Mouse (Mus musculus) heart, embryonic 12.5 days (tissue): ENCODE measurements at regions not wholly inside any gene's neighbourhood (a gene's known extent, or its start where the extent isn't known, plus 50 kb on each side); places are given as distances from the start of the nearest gene placed in this dataset.

Experiments
- ATAC-seq: fragments of 200-750 bp; cut with Nextera tagmentation; 2 replicates; pipeline ENCODE4 v1.8.0; 2017; ENCODE audit warnings: moderate TSS enrichment, moderate library complexity; ENCODE audit not compliant: insufficient number of reproducible peaks, low FRiP score
- H3K27ac ChIP-seq: fragments of 300-500 bp; sonication (generic); 2 replicates; pipeline ENCODE4 v1.5.1; 2016; ENCODE audit warnings: mild to moderate bottlenecking, moderate library complexity; ENCODE audit not compliant: poor library complexity, severe bottlenecking
- H3K27me3 ChIP-seq: fragments of 300-500 bp; sonication (generic); replicated peaks from 2 replicates; pipeline ENCODE4 v1.6.1; 2016; ENCODE audit warnings: mild to moderate bottlenecking, moderate library complexity
- H3K36me3 ChIP-seq: fragments of 300-500 bp; sonication (generic); 2 replicates; pipeline ENCODE4 v1.6.1; 2016; ENCODE audit warnings: mild to moderate bottlenecking, moderate library complexity
- H3K4me1 ChIP-seq: fragments of 300-500 bp; sonication (generic); replicated peaks from 2 replicates; pipeline ENCODE4 v1.6.1; 2016; ENCODE audit warnings: mild to moderate bottlenecking
- H3K4me2 ChIP-seq: fragments of 300-500 bp; sonication (generic); 2 replicates; pipeline ENCODE4 v1.6.1; 2016; ENCODE audit warnings: mild to moderate bottlenecking, moderate library complexity
- H3K4me3 ChIP-seq: fragments of 300-500 bp; sonication (generic); 2 replicates; pipeline ENCODE4 v1.5.1; 2016; ENCODE audit warnings: mild to moderate bottlenecking
- H3K9ac ChIP-seq: fragments of 300-500 bp; sonication (generic); 2 replicates; pipeline ENCODE4 v1.6.1; 2016; ENCODE audit warnings: mild to moderate bottlenecking, moderate library complexity
- H3K9me3 ChIP-seq: fragments of 300-500 bp; sonication (generic); replicated peaks from 2 replicates; pipeline ENCODE4 v1.6.1; 2016; ENCODE audit warnings: mild to moderate bottlenecking, moderate library complexity
- WGBS: fragments of 180-500 bp; shearing (Covaris S2); methylation state at CpG from one replicate; pipeline ENCODE4 v1.1.7; 2016; 5-methylcytosine and 5-hydroxymethylcytosine counted together

GRCm38 (mm10) chr7:64076764-64077360 lies 76.8 kb upstream of the Trpm1 start:
- Histone ChIP-seq H3K27me3 (no peaks in the 10 kb centered on the region), H3K4me2 (no peak overlapping the region), H3K27ac (no peak overlapping the region), H3K36me3 (no peaks in the 10 kb centered on the region), H3K4me1 (no peaks in the 10 kb centered on the region), H3K9ac (no peak overlapping the region), H3K4me3 (no peak overlapping the region), H3K9me3 (0 out of 2 replicates have a peak, but pooled peaks cover 5% of the 10 kb centered on the region)
- no peak for ATAC-seq
- WGBS, result 83% methylated on average over 4 of the region's 4 CpGs

DNA sequence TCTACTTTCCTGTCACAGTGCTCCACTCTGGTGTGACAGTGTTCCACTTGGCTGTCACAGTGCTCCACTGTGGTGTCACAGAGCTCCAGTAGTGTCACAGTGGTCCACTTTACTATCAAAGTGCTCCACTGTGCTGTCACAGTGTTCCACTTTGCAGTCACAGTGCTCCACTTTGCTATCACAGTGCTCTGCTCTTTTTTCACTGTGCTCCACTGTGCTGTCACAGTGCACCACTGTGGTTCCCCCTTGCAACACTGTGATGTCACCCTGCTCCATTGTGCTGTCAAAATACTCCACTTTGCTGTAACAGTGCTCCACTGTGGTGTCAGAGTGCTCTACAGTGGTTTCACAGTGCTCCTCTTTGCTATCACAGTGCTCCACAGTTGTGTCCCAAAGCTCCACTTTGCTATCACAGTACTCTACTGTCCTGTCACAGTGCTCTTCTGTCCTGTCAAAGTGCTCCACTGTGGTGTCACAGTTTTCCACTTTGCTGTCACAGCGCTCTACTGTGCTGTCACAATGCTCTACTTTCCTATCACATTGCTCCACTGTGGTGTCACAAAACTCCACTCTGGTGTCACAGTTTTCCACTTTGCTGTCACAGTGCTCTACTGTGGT lies 77.8 kb upstream of the Trpm1 start:
- Histone ChIP-seq H3K36me3 (no peaks in the 10 kb centered on the region), H3K27me3 (no peaks in the 10 kb centered on the region), H3K4me2 (no peak overlapping the region), H3K4me1 (no peaks in the 10 kb centered on the region), H3K9me3 (no peaks in the 10 kb centered on the region), H3K27ac (no peak overlapping the region), H3K4me3 (no peak overlapping the region), H3K9ac (no peak overlapping the region)
- 90% methylated on average over 1 of the region's 1 CpGs for WGBS
- ATAC-seq, result no peak

DNA sequence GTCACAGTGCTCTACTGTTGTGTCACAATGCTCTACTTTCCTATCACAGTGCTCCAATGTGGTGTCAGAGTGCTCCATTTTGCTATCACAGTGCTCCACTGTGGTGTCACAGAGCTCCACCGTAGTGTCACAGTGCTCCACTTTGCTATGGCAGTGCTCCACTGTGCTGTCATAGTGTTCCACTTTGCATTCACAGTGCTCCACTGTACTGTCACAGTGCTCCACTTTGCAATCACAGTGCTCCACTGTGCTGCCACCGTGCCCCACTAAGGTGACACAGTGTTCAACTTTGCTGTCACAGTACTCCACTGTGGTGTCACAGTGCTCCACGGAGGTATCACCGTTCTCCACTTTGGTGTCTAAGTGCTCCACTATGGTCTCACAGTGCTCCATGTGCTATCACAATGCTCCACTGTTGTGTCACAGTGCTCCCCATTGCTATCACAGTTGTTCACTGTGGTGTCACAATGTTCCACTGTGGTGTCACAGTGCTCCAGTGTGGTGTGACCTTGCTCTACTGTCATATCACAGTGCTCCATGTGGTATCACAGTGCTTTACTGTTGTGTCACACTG lies 78.9 kb upstream of the Trpm1 start:
- Histone ChIP-seq H3K27me3 (no peaks in the 10 kb centered on the region), H3K9ac (no peak overlapping the region), H3K27ac (no peak overlapping the region), H3K4me2 (no peak overlapping the region), H3K9me3 (no peaks in the 10 kb centered on the region), H3K36me3 (no peaks in the 10 kb centered on the region), H3K4me3 (no peak overlapping the region), H3K4me1 (no peaks in the 10 kb centered on the region)
- 84% methylated on average over 4 of the region's 4 CpGs for WGBS
- ATAC-seq, result no peak

- ATAC-seq, result no peak
- H3K4me1 ChIP-seq, result no peaks in the 10 kb centered on the region
- H3K36me3 ChIP-seq, result no peaks in the 10 kb centered on the region
- no peaks in the 10 kb centered on the region for H3K27me3 ChIP-seq
- no peak overlapping the region for H3K9ac ChIP-seq
- H3K27ac ChIP-seq, result no peak overlapping the region
- H3K9me3 ChIP-seq, result no peaks in the 10 kb centered on the region
- no peak overlapping the region for H3K4me2 ChIP-seq
- WGBS, result 83% methylated on average over 4 of the region's 4 CpGs
- H3K4me3 ChIP-seq, result no peak overlapping the region
Observed at GRCm38 (mm10) chr7:64074186-64074585, 79.4 kb upstream of the Trpm1 start.

DNA sequence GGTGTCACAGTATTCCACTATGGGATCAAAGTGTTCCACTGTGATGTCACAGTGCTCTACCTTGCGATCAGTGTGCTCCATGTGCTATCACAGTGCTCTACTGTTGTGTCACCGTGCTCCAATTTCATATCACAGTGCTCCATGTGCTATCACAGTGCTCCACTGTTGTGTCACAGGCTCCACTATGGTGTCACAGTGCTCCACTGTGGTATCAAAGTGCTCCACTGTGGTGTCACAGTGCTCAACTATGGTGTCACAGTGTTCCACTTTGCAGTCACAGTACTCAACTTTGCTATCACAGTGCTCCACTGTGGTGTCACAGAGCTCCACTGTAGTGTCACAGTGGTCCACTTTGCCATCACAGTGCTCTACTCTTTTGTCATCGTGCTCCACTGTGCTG lies 79.9 kb upstream of the Trpm1 start:
- H3K27me3 ChIP-seq, result no peaks in the 10 kb centered on the region
- no peak overlapping the region for H3K4me3 ChIP-seq
- H3K9me3 ChIP-seq, result no peaks in the 10 kb centered on the region
- no peak overlapping the region for H3K9ac ChIP-seq
- no peak overlapping the region for H3K4me2 ChIP-seq
- no peak overlapping the region for H3K27ac ChIP-seq
- H3K4me1 ChIP-seq, result no peaks in the 10 kb centered on the region
- WGBS, result 85% methylated on average over 3 of the region's 3 CpGs
- no peak for ATAC-seq
- no peaks in the 10 kb centered on the region for H3K36me3 ChIP-seq

DNA sequence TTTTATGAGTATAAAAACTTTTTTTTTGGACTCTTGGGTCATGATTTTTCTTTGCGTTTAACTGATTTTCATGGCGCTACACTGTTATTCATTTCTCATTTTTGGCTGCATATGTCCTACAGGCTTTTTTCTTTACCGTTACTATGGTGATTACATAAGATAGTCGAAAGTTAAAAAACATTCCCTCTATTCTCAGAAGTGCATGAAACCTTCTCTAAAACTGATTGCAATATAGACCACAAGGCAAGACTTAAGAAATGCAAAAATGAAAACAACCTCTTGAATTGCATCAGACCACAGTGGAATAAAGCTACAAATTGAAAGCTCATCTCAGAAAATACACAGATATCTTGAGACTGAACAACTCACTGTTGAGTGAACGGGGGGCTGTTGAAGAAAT lies 82.7 kb upstream of the Trpm1 start:
- 86% methylated on average over 5 of the region's 5 CpGs for WGBS
- H3K27ac ChIP-seq, result no peak overlapping the region
- no peak for ATAC-seq
- no peaks in the 10 kb centered on the region for H3K9me3 ChIP-seq
- no peak overlapping the region for H3K4me2 ChIP-seq
- no peaks in the 10 kb centered on the region for H3K4me1 ChIP-seq
- no peaks in the 10 kb centered on the region for H3K36me3 ChIP-seq
- no peak overlapping the region for H3K4me3 ChIP-seq
- H3K27me3 ChIP-seq, result no peaks in the 10 kb centered on the region
- no peak overlapping the region for H3K9ac ChIP-seq

DNA sequence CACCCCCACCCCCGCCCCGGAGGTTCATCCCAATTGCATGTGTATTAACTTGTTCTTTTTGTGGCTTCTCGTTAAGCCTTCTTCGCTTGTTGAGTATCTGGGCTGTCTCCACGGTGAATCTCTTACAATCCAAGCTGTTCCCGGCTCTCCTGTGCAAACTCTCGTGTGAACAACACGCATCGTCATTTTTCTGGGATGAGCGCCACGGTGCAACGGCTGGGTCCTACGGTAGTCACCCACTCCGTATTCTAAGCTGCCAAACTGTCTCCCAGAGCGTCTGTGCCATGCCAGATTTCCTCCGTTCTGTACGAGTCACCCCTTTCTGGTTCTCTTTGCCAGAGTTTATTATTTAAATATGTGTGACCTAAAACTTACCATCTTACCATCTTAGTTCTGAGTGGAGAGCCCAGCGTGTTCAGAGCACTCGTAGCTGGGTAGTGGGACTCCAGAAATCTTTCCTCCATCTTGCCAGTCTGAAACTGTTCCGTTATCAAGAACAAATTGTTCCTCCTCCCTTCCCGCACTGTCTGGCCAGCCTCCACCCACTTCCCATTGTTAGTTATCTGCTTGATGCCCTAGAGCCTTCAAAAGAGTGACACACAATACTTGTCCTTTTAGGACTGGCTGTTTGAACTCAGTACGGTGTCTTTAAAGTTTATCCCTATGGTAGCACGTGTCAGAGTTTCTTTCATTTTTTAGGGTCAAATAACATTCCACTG lies 87.9 kb upstream of the Trpm1 start:
- peaks cover 10% of the 10 kb centered on the region; the same call in 1 of the 2 replicates for H3K4me1 ChIP-seq
- no peaks in the 10 kb centered on the region for H3K9me3 ChIP-seq
- no peaks in the 10 kb centered on the region for H3K36me3 ChIP-seq
- H3K9ac ChIP-seq, result no peak overlapping the region
- ATAC-seq, result no peak
- H3K4me2 ChIP-seq, result no peak overlapping the region
- H3K4me3 ChIP-seq, result no peak overlapping the region
- H3K27ac ChIP-seq, result no peak overlapping the region
- no peaks in the 10 kb centered on the region for H3K27me3 ChIP-seq
- 80% methylated on average over 23 of the region's 23 CpGs for WGBS

DNA sequence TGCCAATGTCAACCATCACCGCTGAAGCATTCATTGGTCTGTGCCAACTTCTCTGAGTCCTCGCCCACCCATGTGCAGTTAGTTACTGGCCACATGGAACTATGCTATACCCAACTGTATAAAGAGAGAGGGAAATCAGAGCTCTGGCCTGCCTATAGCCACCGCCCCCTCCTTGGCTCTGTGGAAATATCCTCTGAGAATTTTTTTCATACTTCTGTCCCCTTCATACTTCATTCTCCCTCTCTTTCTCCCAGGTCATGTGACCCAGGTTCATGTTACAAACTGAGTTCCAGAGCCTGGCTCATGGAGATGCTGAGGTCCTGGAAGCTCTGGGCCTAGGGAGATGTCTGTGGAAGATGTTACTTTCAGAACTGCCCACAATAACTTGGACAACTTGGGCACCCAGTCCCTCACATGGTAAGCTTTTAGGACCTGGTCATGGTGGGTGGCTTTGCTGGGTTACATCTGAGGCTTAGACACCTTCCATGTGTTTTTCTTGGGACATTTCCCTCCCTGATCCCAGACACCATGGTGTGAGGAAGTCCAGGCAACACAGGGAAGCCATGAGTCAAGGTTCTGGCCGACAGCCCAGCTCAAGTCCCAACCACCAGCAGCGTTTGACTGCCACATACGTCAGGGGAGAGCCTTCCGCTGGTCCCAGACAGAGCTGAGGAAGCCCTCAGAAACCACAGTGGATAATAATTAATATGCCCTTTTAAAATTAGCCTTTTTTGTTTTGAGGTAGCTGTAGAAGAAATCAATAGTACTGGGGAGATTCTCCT lies 89.0 kb upstream of the Trpm1 start:
- no peaks in the 10 kb centered on the region for H3K9me3 ChIP-seq
- no peak overlapping the region for H3K4me3 ChIP-seq
- peaks cover 10% of the 10 kb centered on the region; the same call in 1 of the 2 replicates for H3K4me1 ChIP-seq
- H3K27ac ChIP-seq, result peak overlapping the region; percentile 30
- H3K27me3 ChIP-seq, result no peaks in the 10 kb centered on the region
- no peak overlapping the region for H3K9ac ChIP-seq
- no peak overlapping the region for H3K4me2 ChIP-seq
- ATAC-seq, result peak; percentile 90
- H3K36me3 ChIP-seq, result no peaks in the 10 kb centered on the region
- 72% methylated on average over 7 of the region's 7 CpGs for WGBS

- H3K4me3 ChIP-seq, result no peak overlapping the region
Observed at GRCm38 (mm10) chr7:64061170-64061569, 92.5 kb upstream of the Trpm1 start.

DNA sequence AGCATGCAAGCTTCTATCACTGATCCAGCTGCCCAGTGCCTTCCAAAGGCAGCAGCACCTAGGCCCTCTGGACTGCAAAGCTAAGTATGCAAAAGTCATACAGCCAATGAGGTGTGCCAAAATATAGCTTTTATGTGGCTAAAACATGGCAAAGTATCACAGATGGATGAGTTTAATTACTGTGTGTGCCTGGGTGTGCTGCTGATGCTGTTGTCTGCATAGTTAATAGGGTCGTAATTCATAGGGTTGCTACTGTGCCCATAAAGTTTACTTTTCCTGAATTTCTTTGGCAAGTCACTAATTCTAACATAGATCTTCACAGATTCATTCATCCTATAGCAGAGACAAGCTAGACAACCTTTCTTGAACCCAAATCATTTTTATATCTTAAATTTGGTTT lies 93.1 kb upstream of the Trpm1 start:
- H3K27me3 ChIP-seq, result no peaks in the 10 kb centered on the region
- no peaks in the 10 kb centered on the region for H3K36me3 ChIP-seq
- no peak for ATAC-seq
- H3K27ac ChIP-seq, result no peak overlapping the region
- no peak overlapping the region for H3K9ac ChIP-seq
- no peak overlapping the region for H3K4me2 ChIP-seq
- peaks cover 31% of the 10 kb centered on the region for H3K4me1 ChIP-seq
- no peak overlapping the region for H3K4me3 ChIP-seq
- 93% methylated on average over 1 of the region's 1 CpGs for WGBS
- no peaks in the 10 kb centered on the region for H3K9me3 ChIP-seq

More at GRCm38 (mm10) chr7:64061170-64061569, 92.5 kb upstream of the Trpm1 start:
- no peak overlapping the region for H3K27ac ChIP-seq
- peaks cover 31% of the 10 kb centered on the region for H3K4me1 ChIP-seq
- H3K9ac ChIP-seq, result no peak overlapping the region
- no peak overlapping the region for H3K4me2 ChIP-seq
- no peaks in the 10 kb centered on the region for H3K36me3 ChIP-seq
- ATAC-seq, result no peak
- WGBS, result 70% methylated on average over 4 of the region's 4 CpGs
- no peaks in the 10 kb centered on the region for H3K27me3 ChIP-seq
- H3K9me3 ChIP-seq, result no peaks in the 10 kb centered on the region

DNA sequence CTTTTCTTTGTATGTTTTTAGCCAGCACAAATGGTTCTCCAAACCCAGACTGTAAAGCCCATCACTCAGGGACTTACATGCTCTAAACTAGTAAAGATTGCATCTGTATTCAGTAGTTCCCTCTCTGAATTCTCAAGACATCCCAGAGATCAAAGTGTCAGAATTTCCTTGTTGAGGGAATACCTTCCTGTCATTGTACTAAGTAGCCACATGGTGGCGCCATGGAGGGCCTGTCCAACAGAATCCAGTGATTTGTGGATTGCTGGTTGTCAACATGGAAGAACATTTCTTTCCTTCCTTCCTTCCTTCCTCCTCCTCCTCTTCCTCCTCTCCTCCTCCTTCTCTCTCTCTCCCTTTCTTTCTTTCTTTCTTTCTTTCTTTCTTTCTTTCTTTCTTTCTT lies 93.6 kb upstream of the Trpm1 start:
- Histone ChIP-seq H3K4me3 (no peak overlapping the region), H3K4me1 (peaks cover 31% of the 10 kb centered on the region), H3K9me3 (no peaks in the 10 kb centered on the region), H3K27me3 (no peaks in the 10 kb centered on the region), H3K36me3 (no peaks in the 10 kb centered on the region), H3K4me2 (no peak overlapping the region), H3K27ac (no peak overlapping the region), H3K9ac (no peak overlapping the region)
- ATAC-seq, result no peak
- WGBS, result 4% methylated on average over 1 of the region's 1 CpGs
